ENCODE assay signal across 20 mouse cellular contexts in the genomic region with DNA sequence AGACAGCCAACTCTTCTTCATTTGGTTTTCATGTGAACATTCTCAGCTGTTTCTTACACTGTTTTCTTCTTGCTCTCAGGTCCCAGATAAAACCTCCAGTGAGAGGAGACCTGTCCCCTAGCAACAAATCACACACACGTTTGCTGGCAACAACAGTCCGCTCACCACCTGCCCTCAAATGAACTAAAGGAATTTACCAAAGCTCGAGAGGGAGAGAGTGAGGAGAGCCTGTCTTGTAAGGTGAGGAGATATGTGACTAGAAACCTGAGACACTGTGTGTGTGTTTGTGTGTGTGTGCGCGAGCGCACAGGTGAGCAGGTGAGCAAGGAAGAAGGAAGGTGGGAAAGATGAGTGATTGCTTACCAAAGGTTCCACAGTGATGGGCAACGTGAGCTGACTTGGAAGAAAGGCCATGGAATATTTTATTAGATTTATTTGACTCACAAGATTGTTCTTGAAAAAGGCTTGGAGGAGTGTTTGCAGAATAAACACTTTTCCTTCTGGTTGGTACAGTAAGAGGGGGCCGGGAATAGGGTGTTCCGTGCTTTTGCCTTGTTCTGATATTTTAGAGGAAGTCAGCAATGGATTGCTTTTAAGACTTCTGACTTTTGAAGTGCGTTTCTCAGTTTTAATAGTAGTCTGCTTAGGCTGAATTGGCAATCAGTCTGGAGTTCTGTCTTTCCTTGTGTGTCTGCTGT.
A peak's percentile ranks its signal among the peaks of the same experiment; 100 is the strongest.
DNase-seq lines count a peak whose midpoint lies in the region; ATAC-seq and TF ChIP-seq lines count a peak whose summit lies in the region.
"Had no signal": no experiment of that assay in that cellular context is flagged by ENCODE, and none has a peak within 500 bp of the region (broad histone marks: within the 10 kb centered on the region; RNA-seq: fewer than 3 reads in every experiment).

No protein-coding gene starts in this region.

- H3K27me3 ChIP-seq in lung, postnatal 0 days (replicated peaks; ENCODE audit: insufficient read depth, low read length) = no peaks in the 10 kb centered on the region
- H3K27me3 ChIP-seq in hindbrain, embryonic 13.5 days = no peaks in the 10 kb centered on the region
- H3K27me3 ChIP-seq: CH12.LX; heart, embryonic 12.5 days; hindbrain, embryonic 12.5 days; Patski had no signal

- no peak overlapping the region for H3K9ac ChIP-seq in lung, postnatal 0 days (replicated peaks; ENCODE audit: low read depth)
- no peak overlapping the region for H3K9ac ChIP-seq in hindbrain, embryonic 13.5 days
- H3K9ac ChIP-seq: heart, embryonic 12.5 days; hindbrain, embryonic 12.5 days had no signal

- H3K9me3 ChIP-seq in lung, postnatal 0 days (ENCODE audit: low read length) = no peaks in the 10 kb centered on the region
- no peaks in the 10 kb centered on the region for H3K9me3 ChIP-seq in hindbrain, embryonic 13.5 days
- H3K9me3 ChIP-seq: heart, embryonic 12.5 days; hindbrain, embryonic 12.5 days had no signal

- H3K4me1 ChIP-seq in lung, postnatal 0 days (ENCODE audit: insufficient read depth, low read depth, low read length) = no peaks in the 10 kb centered on the region
- no peaks in the 10 kb centered on the region for H3K4me1 ChIP-seq in hindbrain, embryonic 13.5 days (replicated peaks)
- H3K4me1 ChIP-seq: heart, embryonic 12.5 days; hindbrain, embryonic 12.5 days had no signal

- peak; percentile 74 for ATAC-seq in lung, postnatal 0 days
- ATAC-seq in hindbrain, embryonic 13.5 days (ENCODE audit: low FRiP score) = no peak
- ATAC-seq: activated CD4-positive, CD25-positive, alpha-beta regulatory T cell, adult 4 months; forebrain, embryonic 16.5 days; hindbrain, postnatal 0 days; Patski had no signal

- peak; percentile 20 to 38 for DNase-seq in heart, postnatal 10 days
- DNase-seq in heart, adult 8-10 months (ENCODE audit: low spot score) = no peak
- peak; percentile 23 to 58 for DNase-seq in lung, adult 18-20 months
- DNase-seq in lung, postnatal 4 days = no peak
- peak; percentile 59 for DNase-seq in lung, postnatal 0 days (ENCODE audit: low spot score)
- DNase-seq in urinary bladder, postnatal 4 days (ENCODE audit: low spot score in 2 of 2) = no peak
- DNase-seq: adrenal gland, postnatal 14 days; cerebellum, adult 18-20 months; cerebellum, adult 9-11 months; gastrocnemius, postnatal 10 days; heart, adult 18-20 months; heart, postnatal 36 days had no signal

- intact Hi-C loops in heart, postnatal 10 days (cut with DNase I) = no loop called here

- no peak overlapping the region for H3K27ac ChIP-seq in lung, postnatal 0 days (ENCODE audit: low read length)
- H3K27ac ChIP-seq in hindbrain, embryonic 13.5 days = no peak overlapping the region
- H3K27ac ChIP-seq: hindbrain, embryonic 12.5 days; hindbrain, postnatal 0 days had no signal

- no peak for TF ChIP-seq CTCF in lung, postnatal 0 days (IDR thresholded peaks at IDR 0.05)

- no peaks in the 10 kb centered on the region for H3K36me3 ChIP-seq in lung, postnatal 0 days (ENCODE audit: insufficient read depth, low read length)
- H3K36me3 ChIP-seq in hindbrain, embryonic 13.5 days = no peaks in the 10 kb centered on the region
- H3K36me3 ChIP-seq: heart, embryonic 12.5 days; hindbrain, embryonic 12.5 days had no signal

- H3K4me2 ChIP-seq in lung, postnatal 0 days (replicated peaks; ENCODE audit: low read depth, low read length) = peak overlapping the region; percentile 8
- H3K4me2 ChIP-seq in hindbrain, embryonic 13.5 days = no peak overlapping the region
- H3K4me2 ChIP-seq: heart, embryonic 12.5 days; hindbrain, embryonic 12.5 days had no signal

- peak; percentile 52; the same call in 1 of the 2 replicates for TF ChIP-seq EP300 in lung, postnatal 0 days (IDR thresholded peaks at IDR 0.05)

- 53% methylated on average over 10 of the region's 10 CpGs for WGBS in lung, postnatal 0 days
- 87% methylated on average over 10 of the region's 10 CpGs for WGBS in hindbrain, embryonic 13.5 days

- H3K4me3 ChIP-seq in lung, postnatal 0 days (ENCODE audit: low read depth, low read length) = no peak overlapping the region
- H3K4me3 ChIP-seq in hindbrain, embryonic 13.5 days = no peak overlapping the region
- H3K4me3 ChIP-seq: heart, embryonic 12.5 days; hindbrain, embryonic 12.5 days had no signal

Comparison
In these comparisons a context has a peak if more than half of its experiments do, and no peak if none do; other contexts are left out.
1. DNase-seq: peak in heart, postnatal 10 days (2 of 2), lung, adult 18-20 months (2 of 2) and lung, postnatal 0 days (single experiment); none in heart, adult 8-10 months (single experiment), lung, postnatal 4 days (0 of 2) and urinary bladder, postnatal 4 days (0 of 2).